Mouse (Mus musculus): Measurements from ENCODE around the gene Rxrb. TPM values are rescaled to one million over a fixed set of nuclear protein-coding genes. Genes with fewer than 3 reads are reported as not detected.

Rxrb gene
- polyA plus RNA-seq (2015; fragmentation: Nextera tagmentation; extraction: Ambion mirVana): 26.4 and 30.3 TPM in 2 replicates

GRCm38 (mm10) chr17:34031465-34032173, at the start of gene Rxrb, which contains the start of gene Slc39a7:
Gene Rxrb, plus strand, starts transcription at chr17:34031812.
Gene Slc39a7, minus strand, starts transcription at chr17:34031682.

GRCm38 (mm10) chr17:34000150-34000537, 31.5 kb upstream of the Rxrb start, which contains the start of gene H2-K1:
Gene H2-K1, minus strand, starts transcription at chr17:34000347.

GRCm38 (mm10) chr17:34024317-34024821, 7.2 kb upstream of the Rxrb start, which contains the start of gene Ring1:
Gene Ring1, minus strand, starts transcription at chr17:34024680.

GRCm38 (mm10) chr17:34027656-34028223, 3.9 kb upstream of the Rxrb start, which contains the start of gene H2-Ke6:
Gene H2-Ke6, minus strand, starts transcription at chr17:34028060.

GRCm38 (mm10) chr17:34038878-34039561, 7.4 kb downstream of the Rxrb start, which contains the start of gene Col11a2:
Gene Col11a2, plus strand, starts transcription at chr17:34039437.

MicroRNAs within 50 kb of the gene (microRNA counts, 519-probe panel; counts per million panel counts)
- 88.3 counts per million for microRNA mmu-miR-219

Other genes with a start within 250 kb of the Rxrb start
- gene Angptl4, start 250.0 kb upstream of the Rxrb start, polyA plus RNA-seq (2015; fragmentation: Nextera tagmentation; extraction: Ambion mirVana): 37.2 and 37.6 TPM in 2 replicates
- 27.7 and 41.7 TPM in 2 replicates for gene Kank3, start 221.3 kb upstream of the Rxrb start, polyA plus RNA-seq (2015; fragmentation: Nextera tagmentation; extraction: Ambion mirVana)
- 1,075 and 1,076 TPM in 2 replicates for gene Rps28, start 207.2 kb upstream of the Rxrb start, polyA plus RNA-seq (2015; fragmentation: Nextera tagmentation; extraction: Ambion mirVana)
- gene Ndufa7, start 207.2 kb upstream of the Rxrb start, polyA plus RNA-seq (2015; fragmentation: Nextera tagmentation; extraction: Ambion mirVana): 294 and 300 TPM in 2 replicates
- gene Cd320, start 188.7 kb upstream of the Rxrb start, polyA plus RNA-seq (2015; fragmentation: Nextera tagmentation; extraction: Ambion mirVana): 14.3 and 19.1 TPM in 2 replicates
- not detected in 2 replicates for gene Gm7029, start 158.0 kb upstream of the Rxrb start, polyA plus RNA-seq (2015; fragmentation: Nextera tagmentation; extraction: Ambion mirVana)
- gene Kifc1, start 141.2 kb upstream of the Rxrb start, polyA plus RNA-seq (2015; fragmentation: Nextera tagmentation; extraction: Ambion mirVana): 7.4 and 8.4 TPM in 2 replicates
- gene Platr17, start 126.7 kb upstream of the Rxrb start, polyA plus RNA-seq (2015; fragmentation: Nextera tagmentation; extraction: Ambion mirVana): 0.77 and 1.2 TPM in 2 replicates
- gene Daxx, start 122.4 kb upstream of the Rxrb start, polyA plus RNA-seq (2015; fragmentation: Nextera tagmentation; extraction: Ambion mirVana): 27.0 and 29.1 TPM in 2 replicates
- gene Tapbp, start 115.9 kb upstream of the Rxrb start, polyA plus RNA-seq (2015; fragmentation: Nextera tagmentation; extraction: Ambion mirVana): 70.3 and 83.6 TPM in 2 replicates
- 11.8 and 12.6 TPM in 2 replicates for gene Zbtb22, start 115.9 kb upstream of the Rxrb start, polyA plus RNA-seq (2015; fragmentation: Nextera tagmentation; extraction: Ambion mirVana)
- gene Rgl2, start 102.3 kb upstream of the Rxrb start, polyA plus RNA-seq (2015; fragmentation: Nextera tagmentation; extraction: Ambion mirVana): 16.8 and 22.9 TPM in 2 replicates
- gene Pfdn6, start 91.5 kb upstream of the Rxrb start, polyA plus RNA-seq (2015; fragmentation: Nextera tagmentation; extraction: Ambion mirVana): 147 and 152 TPM in 2 replicates
- gene Wdr46, start 91.2 kb upstream of the Rxrb start, polyA plus RNA-seq (2015; fragmentation: Nextera tagmentation; extraction: Ambion mirVana): 20.6 and 20.9 TPM in 2 replicates
- 3.7 and 4.2 TPM in 2 replicates for gene B3galt4, start 80.3 kb upstream of the Rxrb start, polyA plus RNA-seq (2015; fragmentation: Nextera tagmentation; extraction: Ambion mirVana)
- 25.5 and 27.2 TPM in 2 replicates for gene Vps52, start 76.0 kb upstream of the Rxrb start, polyA plus RNA-seq (2015; fragmentation: Nextera tagmentation; extraction: Ambion mirVana)
- gene Rps18, start 75.8 kb upstream of the Rxrb start, polyA plus RNA-seq (2015; fragmentation: Nextera tagmentation; extraction: Ambion mirVana): 2,156 and 2,219 TPM in 2 replicates
- gene H2-K1, start 31.5 kb upstream of the Rxrb start, polyA plus RNA-seq (2015; fragmentation: Nextera tagmentation; extraction: Ambion mirVana): 186 and 228 TPM in 2 replicates
- 8.9 and 11.6 TPM in 2 replicates for gene Ring1, start 7.1 kb upstream of the Rxrb start, polyA plus RNA-seq (2015; fragmentation: Nextera tagmentation; extraction: Ambion mirVana)
- 36.1 and 46.0 TPM in 2 replicates for gene H2-Ke6, start 3.8 kb upstream of the Rxrb start, polyA plus RNA-seq (2015; fragmentation: Nextera tagmentation; extraction: Ambion mirVana)
- 58.1 and 68.4 TPM in 2 replicates for gene Slc39a7, start 130 bp upstream of the Rxrb start, polyA plus RNA-seq (2015; fragmentation: Nextera tagmentation; extraction: Ambion mirVana)
- gene Col11a2, start 7.6 kb downstream of the Rxrb start, polyA plus RNA-seq (2015; fragmentation: Nextera tagmentation; extraction: Ambion mirVana): 0.32 and 0.93 TPM in 2 replicates
- gene H2-Oa, start 60.5 kb downstream of the Rxrb start, polyA plus RNA-seq (2015; fragmentation: Nextera tagmentation; extraction: Ambion mirVana): 2.5 and 4.4 TPM in 2 replicates
- 19.0 and 25.7 TPM in 2 replicates for gene H2-DMa, start 87.7 kb downstream of the Rxrb start, polyA plus RNA-seq (2015; fragmentation: Nextera tagmentation; extraction: Ambion mirVana)
- gene Brd2, start 90.8 kb downstream of the Rxrb start, polyA plus RNA-seq (2015; fragmentation: Nextera tagmentation; extraction: Ambion mirVana): 56.4 and 65.3 TPM in 2 replicates
- 4.8 and 5.6 TPM in 2 replicates for gene H2-DMb2, start 111.5 kb downstream of the Rxrb start, polyA plus RNA-seq (2015; fragmentation: Nextera tagmentation; extraction: Ambion mirVana)
- 4.4 and 8.9 TPM in 2 replicates for gene H2-DMb1, start 121.3 kb downstream of the Rxrb start, polyA plus RNA-seq (2015; fragmentation: Nextera tagmentation; extraction: Ambion mirVana)
- 15.1 and 20.2 TPM in 2 replicates for gene Tap1, start 155.7 kb downstream of the Rxrb start, polyA plus RNA-seq (2015; fragmentation: Nextera tagmentation; extraction: Ambion mirVana)
- gene Psmb9, start 156.0 kb downstream of the Rxrb start, polyA plus RNA-seq (2015; fragmentation: Nextera tagmentation; extraction: Ambion mirVana): 33.4 and 43.3 TPM in 2 replicates
- 65.0 and 89.6 TPM in 2 replicates for gene Psmb8, start 165.9 kb downstream of the Rxrb start, polyA plus RNA-seq (2015; fragmentation: Nextera tagmentation; extraction: Ambion mirVana)
- 21.0 and 29.0 TPM in 2 replicates for gene Tap2, start 171.7 kb downstream of the Rxrb start, polyA plus RNA-seq (2015; fragmentation: Nextera tagmentation; extraction: Ambion mirVana)
- gene H2-Ob, start 207.1 kb downstream of the Rxrb start, polyA plus RNA-seq (2015; fragmentation: Nextera tagmentation; extraction: Ambion mirVana): 2.4 and 3.9 TPM in 2 replicates
- 61.1 and 90.6 TPM in 2 replicates for gene H2-Ab1, start 225.9 kb downstream of the Rxrb start, polyA plus RNA-seq (2015; fragmentation: Nextera tagmentation; extraction: Ambion mirVana)